Mouse (Mus musculus): ENCODE measurements around the gene Macf1. TPM values are rescaled to one million over a fixed set of nuclear protein-coding genes. Genes with fewer than 3 reads are reported as not detected.
"Not testable (repeated sequence)": the region's sequence is repeated elsewhere in the genome, so short reads cannot be mapped to it uniquely, and the experiment has no call there.

Macf1 gene
- total RNA-seq, 2 experiments from 2014 or later, result 271 to 291 TPM

DNA sequence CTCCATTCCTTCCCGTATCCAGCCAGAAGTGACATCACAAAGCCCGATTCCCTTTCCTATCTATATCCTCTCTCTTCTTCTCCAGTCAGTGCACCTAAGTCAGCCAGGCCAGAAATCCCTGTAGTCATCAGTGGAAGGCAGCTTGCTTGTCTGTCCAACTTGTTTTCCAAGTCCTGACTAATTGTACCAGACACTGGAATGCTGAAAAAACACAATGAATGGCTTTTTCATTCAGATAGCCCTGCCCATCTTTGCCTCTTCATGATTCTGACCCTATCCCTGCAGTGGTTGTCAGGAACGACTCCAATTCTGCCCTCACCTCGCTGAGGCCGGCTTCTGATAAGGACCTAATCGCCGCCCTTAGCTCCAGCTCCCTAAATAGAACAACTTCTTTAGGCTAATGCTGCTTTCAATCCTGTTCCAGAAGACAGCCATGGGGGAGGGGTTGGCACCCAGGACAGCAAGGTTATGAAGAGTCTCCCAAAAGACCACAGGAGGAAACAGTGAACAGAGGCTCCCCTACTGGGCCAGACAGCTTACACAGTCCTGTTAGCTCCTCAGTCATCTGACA lies 118.8 kb downstream of the Macf1 start:
- intact Hi-C loops (cut with DNase I), result no loop called here
- DNase-seq, result peak; percentile 48 to 54

- DNase-seq, result peak in 1 of 2 experiments; percentile 15
- intact Hi-C loops (cut with DNase I), result no loop called here
Measured at GRCm38 (mm10) chr4:123564051-123564791, 119.9 kb downstream of the Macf1 start.

DNA sequence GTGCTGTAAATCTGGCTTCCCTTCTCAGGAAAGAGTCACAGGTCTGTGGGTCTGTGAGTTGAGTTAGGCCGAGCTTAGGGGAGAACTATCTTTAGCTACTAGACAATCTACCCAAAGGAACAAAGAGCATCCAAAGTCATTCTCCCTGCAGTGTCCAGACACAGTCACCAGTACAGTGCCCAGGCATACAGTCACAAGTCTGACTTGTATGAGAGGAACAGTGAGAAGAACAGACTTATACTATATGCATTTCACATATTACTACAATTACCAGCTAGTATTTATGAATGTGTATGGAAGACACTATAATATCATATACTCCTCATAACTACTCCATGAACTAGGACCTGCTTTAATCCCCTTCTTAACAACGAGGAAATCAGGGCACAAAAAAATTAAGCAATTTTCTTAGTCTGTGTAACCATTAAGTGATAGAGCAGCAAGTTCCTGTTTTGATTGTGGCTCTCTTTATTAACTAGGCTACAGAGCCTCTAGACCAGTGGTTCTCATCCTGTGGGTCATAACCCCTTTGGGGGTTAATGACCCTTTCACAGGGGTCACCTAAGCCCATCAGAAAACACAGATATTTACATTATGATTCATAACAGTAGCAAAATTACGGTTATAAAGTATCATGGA lies 121.9 kb downstream of the Macf1 start:
- intact Hi-C loops (cut with DNase I), result no loop called here
- DNase-seq, result no peak

- intact Hi-C loops (cut with DNase I), result no loop called here
- DNase-seq, result no peak
Measured at GRCm38 (mm10) chr4:123560896-123561295, 123.3 kb downstream of the Macf1 start.

DNA sequence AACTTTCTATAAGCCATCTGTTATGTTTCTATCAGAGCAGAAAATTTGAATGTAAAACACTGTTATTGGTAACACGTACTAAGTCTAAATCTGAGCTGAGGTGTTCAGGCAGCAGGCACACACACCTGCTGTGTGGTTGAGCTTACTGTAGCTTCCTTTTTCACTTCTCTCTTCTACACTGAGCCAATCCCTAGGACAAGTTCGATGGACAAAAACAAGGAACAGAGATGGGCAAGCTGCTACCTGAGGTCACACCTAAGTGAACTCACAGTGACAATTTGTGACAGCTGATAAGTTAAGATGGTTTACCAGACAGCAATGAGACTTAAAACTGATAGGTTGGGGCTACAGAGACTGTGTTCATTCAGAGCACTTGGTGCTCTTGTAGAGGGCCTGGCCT lies 125.7 kb downstream of the Macf1 start:
- no peak for DNase-seq
- intact Hi-C loops (cut with DNase I), result no loop called here

DNA sequence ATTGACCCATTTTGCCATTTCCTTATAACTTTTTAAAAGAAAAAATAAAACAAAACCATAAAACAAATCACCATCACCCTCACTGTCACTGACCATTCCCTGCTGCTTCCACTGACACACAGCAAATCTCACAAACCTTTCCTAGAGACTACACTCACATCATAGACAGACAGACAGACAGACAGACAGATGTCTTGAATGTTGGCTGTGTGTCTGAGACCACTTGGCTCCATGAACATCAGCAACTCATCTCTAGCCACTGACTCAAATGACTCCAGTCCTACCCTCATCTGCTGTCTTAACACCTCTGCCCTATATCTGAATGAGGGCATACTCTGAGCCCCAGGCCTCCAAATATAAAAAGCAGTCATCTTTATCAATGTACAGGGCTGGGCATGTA lies 128.9 kb downstream of the Macf1 start:
- intact Hi-C loops (cut with DNase I), result no loop called here
- DNase-seq, result no peak

GRCm38 (mm10) chr4:123552689-123553088 lies 131.5 kb downstream of the Macf1 start:
- no peak for DNase-seq
- intact Hi-C loops (cut with DNase I), result no loop called here

- DNase-seq, result no peak
- intact Hi-C loops (cut with DNase I), result no loop called here
Measured at GRCm38 (mm10) chr4:123548317-123548716, 135.8 kb downstream of the Macf1 start.

DNA sequence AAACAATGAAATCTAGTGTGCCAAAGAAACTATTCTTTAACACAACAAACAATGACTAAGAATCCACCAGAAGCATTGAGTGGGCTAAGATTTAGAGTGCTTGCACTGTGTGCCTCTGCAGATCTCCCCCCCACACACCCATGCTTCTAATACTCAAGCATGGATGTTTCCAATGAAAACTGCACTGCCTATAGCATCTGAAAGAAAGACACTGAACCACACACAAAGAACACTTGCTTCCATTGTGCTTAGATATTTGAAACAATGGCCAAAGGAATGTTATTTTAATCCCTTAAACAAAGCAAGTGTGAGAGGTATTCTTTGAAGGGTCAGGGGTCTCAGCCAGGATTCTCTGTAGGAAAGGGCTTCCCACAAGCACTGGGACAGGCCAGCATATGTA lies 140.5 kb downstream of the Macf1 start:
- intact Hi-C loops (cut with DNase I), result no loop called here
- no peak for DNase-seq

GRCm38 (mm10) chr4:123535271-123535670 lies 148.9 kb downstream of the Macf1 start:
- intact Hi-C loops (cut with DNase I), result loop anchor here (1.0 kb wide), 2 partner anchors 49 to 132 kb away; no protein-coding TSS in a partner anchor
- DNase-seq, result peak; percentile 61 to 78

DNA sequence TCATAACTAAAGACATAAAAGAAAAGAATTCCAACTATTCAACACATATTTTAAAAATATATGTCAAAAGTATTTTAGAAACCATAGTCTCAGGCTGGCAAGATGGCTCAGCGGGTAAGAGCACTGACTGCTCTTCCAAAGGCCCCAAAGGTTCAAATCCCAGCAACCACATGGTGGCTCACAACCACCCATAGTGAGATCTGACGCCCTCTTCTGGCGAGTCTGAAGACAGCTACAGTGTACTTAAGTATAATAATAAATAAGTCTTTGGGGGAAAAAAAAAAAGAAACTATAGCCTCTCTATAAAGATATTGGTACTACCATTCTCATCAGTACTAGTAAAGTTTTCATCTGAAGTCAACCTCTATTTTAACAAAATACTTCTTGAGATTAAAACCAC lies 152.2 kb downstream of the Macf1 start:
- no peak for DNase-seq
- intact Hi-C loops (cut with DNase I), result no loop called here

- intact Hi-C loops (cut with DNase I), result no loop called here
- DNase-seq, result no peak
Measured at GRCm38 (mm10) chr4:123530976-123531375, 153.2 kb downstream of the Macf1 start.

DNA sequence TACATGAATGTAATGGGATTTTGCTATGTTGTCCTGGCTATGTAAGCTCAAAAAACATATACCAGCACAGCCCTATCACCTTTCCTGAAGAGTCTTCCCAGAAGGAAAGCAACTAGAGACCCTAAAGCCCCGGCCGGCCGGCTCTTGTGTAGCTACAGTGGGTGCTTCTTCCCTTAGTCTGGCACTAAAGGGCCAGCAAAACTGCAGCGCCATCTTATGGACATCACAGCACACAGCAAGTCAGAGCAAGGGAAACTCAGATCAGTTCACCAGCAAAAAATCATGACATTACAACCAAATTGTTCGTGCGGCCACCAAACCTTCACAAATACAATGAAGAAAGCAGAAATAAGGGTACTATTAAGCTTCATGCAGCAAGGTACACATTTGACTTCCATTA lies 154.9 kb downstream of the Macf1 start:
- intact Hi-C loops (cut with DNase I), result no loop called here
- peak; percentile 25 to 47 for DNase-seq

DNA sequence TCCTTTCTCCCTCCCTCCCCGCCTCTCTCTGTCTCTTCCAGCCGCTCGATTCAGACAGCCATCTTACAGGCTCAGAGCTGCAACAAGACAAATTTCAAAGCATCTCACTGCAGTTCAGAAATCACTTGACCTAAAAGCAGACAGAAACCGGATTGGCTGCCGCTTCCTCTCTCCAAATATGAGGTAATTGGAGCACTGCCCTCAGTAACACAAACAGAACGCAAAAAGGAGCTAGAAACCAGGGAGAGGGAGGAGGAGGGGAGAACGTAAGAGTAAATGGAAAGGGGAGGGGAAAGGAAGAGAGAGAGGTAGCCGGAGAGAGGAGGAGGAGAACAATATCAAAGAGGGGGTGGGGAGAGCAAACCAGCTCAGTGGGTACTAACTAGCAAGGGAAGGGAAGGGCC lies 156.6 kb downstream of the Macf1 start:
- intact Hi-C loops (cut with DNase I), result no loop called here
- DNase-seq, result peak in 1 of 2 experiments; percentile 25

GRCm38 (mm10) chr4:123526779-123527280 lies 157.3 kb downstream of the Macf1 start:
- intact Hi-C loops (cut with DNase I), result no loop called here
- no peak for DNase-seq

DNA sequence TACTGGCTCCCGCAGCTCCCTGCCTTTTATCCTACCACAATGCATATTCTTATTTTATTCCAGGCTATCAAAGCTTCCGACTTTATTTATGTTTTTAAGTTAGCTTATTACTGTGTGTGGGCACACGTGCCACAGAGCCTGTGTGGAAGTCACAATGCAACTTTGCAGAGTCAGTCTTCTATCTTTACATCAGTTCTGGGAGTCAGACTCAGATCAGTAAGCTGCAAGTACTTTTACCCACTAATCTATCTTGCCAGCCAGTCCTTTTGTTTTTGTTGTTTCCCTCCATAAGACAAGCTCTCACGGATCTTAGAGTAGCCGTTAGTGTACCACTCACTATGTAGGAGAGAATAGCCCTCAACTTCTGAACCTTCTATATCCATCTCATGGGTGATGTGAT lies 159.4 kb downstream of the Macf1 start:
- intact Hi-C loops (cut with DNase I), result no loop called here
- DNase-seq, result no peak

- intact Hi-C loops (cut with DNase I), result not testable (repeated sequence)
Measured at GRCm38 (mm10) chr4:123520123-123520522, 164.0 kb downstream of the Macf1 start.

DNA sequence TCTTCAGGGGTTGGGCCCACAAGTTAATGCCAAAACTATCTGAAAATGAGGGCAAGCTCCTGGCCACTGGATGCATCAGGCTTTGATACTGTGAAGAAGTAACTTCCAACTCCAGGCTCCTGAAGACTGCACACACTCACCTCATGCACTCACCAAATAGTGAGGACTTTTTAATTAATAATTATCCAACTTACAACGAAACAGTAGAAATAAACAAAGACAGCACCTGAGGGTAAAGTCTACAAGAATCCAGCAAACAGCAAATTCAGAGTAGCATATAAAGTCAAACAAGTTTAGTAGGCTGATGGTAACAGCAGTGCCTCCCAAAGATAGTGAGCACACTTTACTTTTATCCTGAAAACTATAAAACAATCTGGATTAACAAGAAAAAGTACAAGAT lies 168.5 kb downstream of the Macf1 start:
- intact Hi-C loops (cut with DNase I), result no loop called here
- DNase-seq, result no peak

More at GRCm38 (mm10) chr4:123520123-123520522, 164.0 kb downstream of the Macf1 start:
- DNase-seq, result not testable (repeated sequence)

GRCm38 (mm10) chr4:123510201-123510600 lies 174.0 kb downstream of the Macf1 start:
- no peak for DNase-seq
- intact Hi-C loops (cut with DNase I), result no loop called here

- intact Hi-C loops (cut with DNase I), result no loop called here
- no peak for DNase-seq
Measured at GRCm38 (mm10) chr4:123489086-123489485, 195.1 kb downstream of the Macf1 start.

DNA sequence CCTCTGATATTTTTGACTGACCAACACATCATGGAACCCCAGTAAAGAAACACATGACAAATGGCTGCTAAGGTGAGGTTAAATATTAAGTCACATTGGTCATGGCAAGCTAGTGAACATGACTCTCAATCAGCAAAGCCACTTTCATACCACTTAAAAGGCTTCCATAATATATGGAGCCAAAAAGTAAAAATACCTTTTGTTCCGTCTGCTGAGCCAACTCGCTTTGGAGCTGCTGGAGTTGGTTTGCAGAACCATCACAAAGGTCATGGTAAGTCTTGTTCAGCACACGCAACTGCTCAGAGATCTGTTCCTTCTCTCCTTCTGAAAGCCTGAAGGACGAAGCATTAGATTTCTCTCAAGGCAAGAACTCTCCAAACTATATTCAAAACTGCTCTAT lies 204.2 kb downstream of the Macf1 start:
- DNase-seq, result no peak
- intact Hi-C loops (cut with DNase I), result no loop called here

Data from heart, postnatal 14 days (tissue).